Mouse (Mus musculus): Measurements from ENCODE around the gene Strbp.
"Not testable (repeated sequence)": the region's sequence is repeated elsewhere in the genome, so short reads cannot be mapped to it uniquely, and the experiment has no call there.

The Strbp gene

GRCm38 (mm10) chr2:37519286-37519640 is 184.4 kb downstream of the Strbp start:
- no peak for DNase-seq (ENCODE audit: low spot score)

- DNase-seq (ENCODE audit: low spot score), result no peak
Measured at GRCm38 (mm10) chr2:37518561-37519285, 184.9 kb downstream of the Strbp start.

- no peak for DNase-seq (ENCODE audit: low spot score)
Measured at GRCm38 (mm10) chr2:37516922-37517462, 186.7 kb downstream of the Strbp start.

GRCm38 (mm10) chr2:37516030-37516710 is 187.5 kb downstream of the Strbp start, which contains the start of gene Gpr21:
Gene Gpr21 (plus strand): TSS chr2:37516332.
- no peak for DNase-seq (ENCODE audit: low spot score)

- DNase-seq (ENCODE audit: low spot score), result no peak
Measured at GRCm38 (mm10) chr2:37511134-37511901, 192.3 kb downstream of the Strbp start.

GRCm38 (mm10) chr2:37505856-37506255 is 197.8 kb downstream of the Strbp start:
- not testable (repeated sequence) for DNase-seq (ENCODE audit: low spot score)

- DNase-seq (ENCODE audit: low spot score), result no peak
Measured at GRCm38 (mm10) chr2:37497321-37497720, 206.3 kb downstream of the Strbp start.

GRCm38 (mm10) chr2:37488956-37489355 is 214.7 kb downstream of the Strbp start:
- no peak for DNase-seq (ENCODE audit: low spot score)

GRCm38 (mm10) chr2:37486408-37486807 is 217.3 kb downstream of the Strbp start:
- DNase-seq (ENCODE audit: low spot score), result peak; percentile 28

GRCm38 (mm10) chr2:37485370-37485769 is 218.3 kb downstream of the Strbp start:
- peak; percentile 69 for DNase-seq (ENCODE audit: low spot score)

GRCm38 (mm10) chr2:37484165-37484564 is 219.5 kb downstream of the Strbp start:
- no peak for DNase-seq (ENCODE audit: low spot score)

- DNase-seq (ENCODE audit: low spot score), result peak; percentile 9
Measured at GRCm38 (mm10) chr2:37480039-37480438, 223.6 kb downstream of the Strbp start.

- no peak for DNase-seq (ENCODE audit: low spot score)
Measured at GRCm38 (mm10) chr2:37479559-37479958, 224.1 kb downstream of the Strbp start.

GRCm38 (mm10) chr2:37466266-37466665 is 237.4 kb downstream of the Strbp start:
- no peak for DNase-seq (ENCODE audit: low spot score)

- no peak for DNase-seq (ENCODE audit: low spot score)
Measured at GRCm38 (mm10) chr2:37460707-37461106, 243.0 kb downstream of the Strbp start.

GRCm38 (mm10) chr2:37452376-37452760 is 251.3 kb downstream of the Strbp start:
- no peak for DNase-seq (ENCODE audit: low spot score)

GRCm38 (mm10) chr2:37451667-37452375 is 251.8 kb downstream of the Strbp start:
- peak; percentile 89 for DNase-seq (ENCODE audit: low spot score)

GRCm38 (mm10) chr2:37442611-37443591 is 260.8 kb downstream of the Strbp start, which contains the start of the genes Zbtb26, Zbtb6 and Rabgap1:
Gene Zbtb26 (minus strand): TSS chr2:37443135.
Gene Zbtb6 (minus strand): TSS chr2:37443171.
Gene Rabgap1 (plus strand): TSS chr2:37443279.
- peak; percentile 93 for DNase-seq (ENCODE audit: low spot score)
